Mouse (Mus musculus) adrenal gland, adult 18-20 months (tissue): ENCODE results near the gene Tlnrd1. TPM values are rescaled to one million over a fixed set of nuclear protein-coding genes. Genes with fewer than 3 reads are reported as not detected.

ENCODE experiments used
- DNase-seq, 2 experiments: peaks; one replicate each; pipeline ENCODE4 v3.0.0; 2021 to 2022; ENCODE audit warnings: low spot score in 2 of 2
- total RNA-seq, 2 experiments: library from RNA; stranded (reverse); gene quantifications; 1 replicate in 1 of 2; 2 replicates in 1 of 2; pipeline ENCODE4 v1.2.3; 2021

Tlnrd1 gene
- total RNA-seq, 2 experiments from 2014 or later = 12.7 to 17.4 TPM

DNA sequence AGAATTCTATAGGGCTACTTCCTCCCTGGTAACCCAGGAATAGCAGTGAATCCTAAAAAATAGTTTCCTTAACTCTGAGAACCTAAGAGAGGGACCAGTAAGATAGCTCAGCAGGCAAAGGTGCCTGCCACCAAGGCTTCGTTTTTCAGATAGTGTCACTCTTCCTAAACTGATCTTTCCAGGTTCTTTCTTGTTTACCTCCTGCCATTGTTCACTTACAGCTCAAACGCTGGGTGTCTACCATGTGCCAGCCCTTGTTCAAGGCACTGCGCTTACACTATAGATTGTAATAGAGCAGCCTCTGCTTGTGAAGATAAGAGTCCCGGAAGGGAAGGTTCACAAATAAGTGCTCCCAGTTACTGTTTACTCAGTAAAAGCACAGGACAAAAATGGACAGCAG is 1.7 kb upstream of the Tlnrd1 start:
- DNase-seq = no peak

DNA sequence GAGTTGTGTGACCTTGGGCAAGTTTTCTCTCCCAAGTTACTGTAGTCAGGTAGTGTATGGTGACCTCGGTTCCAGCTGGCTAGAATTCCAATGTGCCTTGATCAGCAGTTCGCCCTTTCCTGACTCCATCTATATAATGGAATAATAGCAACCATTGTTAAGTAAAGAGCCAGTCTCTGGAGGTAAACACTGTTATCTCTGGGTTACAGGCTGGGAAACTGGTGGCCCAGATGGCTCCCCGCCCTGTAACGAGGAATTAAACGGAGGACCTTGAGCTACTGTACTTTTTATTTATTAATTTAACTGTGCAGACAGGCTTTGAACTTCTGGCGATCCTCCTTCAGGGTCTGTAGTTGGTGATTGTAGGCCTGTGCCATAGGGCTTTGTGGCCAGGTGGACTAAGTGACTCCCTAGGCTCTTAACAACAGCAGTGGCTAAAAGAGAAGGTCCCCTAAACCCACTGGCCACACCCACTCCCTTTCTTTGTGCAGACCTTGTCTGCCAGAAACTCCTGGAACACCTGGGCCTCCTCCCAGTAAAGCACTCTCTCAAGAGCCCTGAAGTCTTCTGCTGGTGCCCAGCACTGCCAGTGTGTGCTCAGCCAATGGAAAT is 922 bp upstream of the Tlnrd1 start:
- no peak for DNase-seq

DNA sequence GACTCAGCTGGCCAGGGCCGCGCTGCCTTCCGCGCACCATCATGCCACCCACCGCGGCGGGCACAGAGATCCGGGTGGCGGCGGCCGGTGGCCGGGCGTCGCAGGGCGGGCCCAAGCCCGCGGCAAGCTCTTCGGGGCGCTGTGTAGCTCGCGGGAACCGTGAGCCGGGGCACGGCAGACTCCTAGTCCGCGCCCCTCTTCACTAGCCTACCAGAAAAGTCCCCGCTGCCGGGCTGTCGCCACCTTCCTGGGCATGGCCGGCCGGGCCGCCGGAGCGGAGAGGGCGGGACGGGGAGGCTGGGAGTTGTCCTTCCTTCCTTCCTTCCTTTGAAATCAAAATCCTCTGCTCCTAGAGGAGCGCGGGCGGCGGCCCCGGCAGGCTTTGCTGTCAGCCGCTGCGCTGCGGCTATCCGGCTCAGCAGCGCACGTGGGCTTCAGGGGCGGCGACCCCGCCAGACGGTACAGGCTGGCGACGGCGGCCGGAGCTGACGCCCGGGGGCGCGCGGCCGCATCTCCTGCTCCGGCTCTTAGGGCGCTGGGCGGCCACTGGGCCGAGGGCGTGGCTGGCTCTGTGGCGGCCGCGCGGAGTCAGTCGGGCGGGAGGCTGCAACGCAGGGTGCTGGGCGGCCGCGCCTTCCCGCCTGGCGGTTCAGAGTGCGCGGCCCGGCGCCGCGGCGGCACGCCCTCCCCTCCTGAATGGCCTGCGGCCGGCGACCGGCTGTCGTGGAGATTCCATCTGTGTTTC is 657 bp downstream of the Tlnrd1 start:
- peak; percentile 77 to 81 for DNase-seq

DNA sequence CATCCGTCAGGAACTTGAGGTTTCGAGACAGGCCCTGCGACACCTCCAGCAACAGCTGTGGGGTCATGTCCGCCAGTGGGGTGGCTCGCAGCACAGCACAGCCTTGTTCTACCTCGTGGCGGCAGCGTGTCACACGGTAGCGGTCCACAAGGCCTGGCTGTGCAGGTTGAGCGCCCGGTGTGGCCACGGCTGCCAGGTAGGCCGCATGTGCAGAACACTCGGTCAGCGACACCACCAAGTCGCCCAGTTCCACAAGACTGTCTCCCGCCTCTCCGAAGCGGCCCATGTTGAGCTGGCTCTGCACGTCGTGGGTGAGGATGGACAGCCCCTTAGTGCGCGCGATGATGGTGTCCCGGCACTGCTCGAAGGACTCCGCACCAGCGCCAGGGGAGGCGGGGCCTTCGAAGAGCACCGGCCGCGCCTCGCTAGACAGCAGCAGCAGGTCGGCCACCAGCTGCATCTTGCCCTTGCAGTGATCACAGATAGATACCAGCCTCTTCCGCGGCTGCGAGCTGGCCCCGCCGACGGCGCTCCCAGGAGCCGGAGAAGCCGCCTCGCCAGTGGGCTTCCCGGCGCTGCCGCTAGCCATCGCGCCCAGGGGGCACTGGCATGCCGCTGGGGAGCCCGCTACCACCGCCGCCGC is 1.4 kb downstream of the Tlnrd1 start:
- DNase-seq = peak; percentile 68 to 70

DNA sequence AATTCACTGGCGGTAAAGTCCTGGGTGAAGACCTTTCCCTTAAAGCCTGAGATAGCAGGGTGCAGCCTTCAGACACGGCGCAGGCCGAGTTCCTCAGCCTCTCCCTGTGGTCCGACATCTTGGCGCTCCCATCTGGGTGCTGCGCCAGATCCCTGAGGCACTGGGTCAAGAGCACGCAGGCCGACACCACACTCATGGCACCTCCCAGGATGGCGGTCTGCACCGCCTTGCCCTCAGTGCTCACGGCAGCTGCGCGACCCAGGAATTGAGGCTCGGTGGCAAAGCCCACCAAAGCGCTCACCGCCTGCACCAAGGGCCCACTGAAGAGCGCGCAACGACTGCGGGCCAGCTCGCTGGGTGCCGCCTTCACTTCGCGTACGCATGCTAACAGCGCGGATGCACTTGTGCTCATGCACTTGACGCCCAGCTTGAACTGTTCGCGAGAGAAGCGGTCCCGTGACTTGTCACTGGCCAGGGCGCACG is 1.9 kb downstream of the Tlnrd1 start:
- peak; percentile 15 to 37 for DNase-seq

DNA sequence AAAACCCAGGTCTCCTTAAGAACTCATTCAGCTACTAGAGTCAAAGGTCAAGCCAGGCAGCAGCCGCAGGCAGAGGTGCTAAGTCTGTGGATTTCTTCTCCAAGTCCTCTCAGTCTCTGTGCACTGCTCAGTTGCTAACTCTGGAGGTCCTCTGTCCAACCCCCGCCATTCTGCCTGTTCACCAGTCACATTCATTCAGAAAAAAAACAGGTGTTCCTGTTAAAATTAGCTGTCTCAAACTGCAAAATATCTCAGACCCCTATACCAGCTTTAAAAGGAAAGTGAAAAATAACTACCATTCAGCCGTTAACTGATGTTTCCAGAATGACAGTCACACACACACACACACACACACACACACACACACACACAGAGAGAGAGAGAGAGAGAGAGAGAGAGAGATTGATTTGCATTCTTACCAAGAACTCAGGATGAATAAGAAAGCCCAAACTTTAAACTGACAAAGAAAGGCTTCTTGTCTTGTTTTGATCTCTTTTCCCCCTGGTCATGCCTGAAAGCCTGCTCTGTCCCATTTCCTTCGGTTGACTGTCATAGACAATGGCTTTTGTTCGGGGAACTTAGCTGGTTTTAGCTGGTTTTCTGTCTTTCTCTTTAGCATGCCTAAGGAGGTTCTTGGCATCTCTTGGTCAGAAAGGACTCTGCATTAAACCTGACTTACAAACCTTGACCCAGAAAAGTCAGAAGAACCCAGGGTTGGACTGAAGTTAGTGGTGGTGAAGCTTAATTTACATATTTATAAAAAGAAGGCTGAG is 5.2 kb downstream of the Tlnrd1 start:
- DNase-seq = no peak

DNA sequence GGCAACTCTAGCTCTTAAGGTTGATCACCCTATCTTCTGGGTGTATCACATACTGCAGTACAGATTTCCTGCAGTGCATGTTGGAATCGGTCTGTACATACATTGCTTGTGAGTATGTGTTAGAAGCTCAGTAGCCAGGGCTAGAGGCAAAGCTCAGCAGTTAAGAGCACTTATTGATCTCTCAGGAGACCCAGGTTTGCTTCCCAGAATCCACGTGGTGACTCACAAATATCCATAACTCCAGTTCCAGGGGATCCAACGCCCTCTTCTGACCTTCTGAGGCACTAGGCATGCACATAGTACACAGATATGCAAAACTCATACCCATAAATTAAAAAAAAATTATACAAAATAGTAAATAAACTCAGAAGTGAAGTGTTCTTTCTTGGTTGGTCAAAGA is 7.0 kb downstream of the Tlnrd1 start:
- DNase-seq = no peak

DNA sequence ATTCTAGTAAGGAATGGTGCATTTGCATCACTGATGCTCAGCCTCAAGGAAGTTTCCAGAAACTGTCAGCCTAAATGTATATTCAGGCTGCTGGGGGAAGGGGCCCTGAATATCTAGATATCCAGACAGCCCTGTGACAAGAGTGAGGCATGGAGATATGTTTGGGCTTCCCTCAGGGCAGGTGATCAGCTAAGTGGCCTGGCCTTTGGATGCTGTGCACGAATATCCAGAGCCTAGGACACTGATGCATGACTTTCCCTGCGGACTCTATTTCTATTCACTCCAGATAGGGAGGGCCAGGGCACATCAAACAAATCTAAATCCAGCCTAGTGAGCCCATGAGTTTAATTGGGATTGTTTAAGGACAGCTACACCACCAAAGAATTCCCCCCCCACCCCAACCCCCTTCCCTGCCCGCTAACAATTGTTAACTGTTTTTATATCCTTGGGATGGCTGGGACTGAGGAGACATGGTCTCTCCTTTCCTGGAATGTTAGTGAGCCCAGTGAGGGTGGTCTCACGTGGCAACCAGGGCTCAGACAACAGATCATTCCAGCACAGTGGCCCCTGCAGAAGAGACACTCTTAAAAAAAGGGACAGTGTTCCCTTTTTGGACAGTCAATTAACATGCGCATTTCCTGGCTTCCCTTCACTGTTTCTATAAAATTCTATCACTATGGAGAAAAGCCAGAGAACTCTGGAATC is 14.1 kb downstream of the Tlnrd1 start:
- no peak for DNase-seq

DNA sequence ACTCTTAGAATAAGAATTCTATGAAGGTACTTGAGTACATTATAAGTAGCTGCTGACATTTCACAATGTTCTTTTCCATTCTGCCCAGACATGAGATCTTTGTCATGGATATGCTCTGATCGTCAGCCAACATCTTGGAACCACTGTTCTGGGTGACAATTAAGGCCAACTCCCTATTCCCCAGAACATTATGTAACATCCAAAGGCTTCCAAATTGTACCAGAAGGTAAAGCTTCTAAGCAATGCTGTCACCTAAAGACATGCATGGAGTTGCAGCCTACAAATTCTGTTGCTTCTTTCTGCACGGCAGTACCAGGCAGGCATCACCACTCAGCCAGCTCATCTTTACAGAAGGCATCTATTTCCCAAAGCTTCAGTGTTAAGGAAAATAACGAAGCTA is 15.9 kb downstream of the Tlnrd1 start:
- no peak for DNase-seq

DNA sequence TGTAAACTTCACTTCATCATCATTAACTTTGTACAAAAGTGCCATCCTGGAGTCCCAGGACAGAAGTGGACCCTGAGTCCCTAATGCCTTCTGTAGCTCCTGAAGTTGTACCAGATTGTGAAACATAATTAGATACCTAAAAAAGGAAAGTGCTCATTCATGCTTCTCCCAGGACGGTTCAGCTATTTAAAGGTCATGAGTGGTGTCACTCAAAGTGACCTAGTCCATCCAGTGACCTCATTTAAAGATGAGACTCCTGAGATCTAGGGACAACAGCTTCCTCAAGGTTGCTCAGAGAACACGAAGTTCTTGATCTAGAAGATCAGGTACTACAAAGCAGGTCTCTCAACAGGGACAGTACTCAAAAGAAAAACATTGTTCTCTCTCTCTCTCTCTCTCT is 20.6 kb downstream of the Tlnrd1 start:
- DNase-seq = no peak

DNA sequence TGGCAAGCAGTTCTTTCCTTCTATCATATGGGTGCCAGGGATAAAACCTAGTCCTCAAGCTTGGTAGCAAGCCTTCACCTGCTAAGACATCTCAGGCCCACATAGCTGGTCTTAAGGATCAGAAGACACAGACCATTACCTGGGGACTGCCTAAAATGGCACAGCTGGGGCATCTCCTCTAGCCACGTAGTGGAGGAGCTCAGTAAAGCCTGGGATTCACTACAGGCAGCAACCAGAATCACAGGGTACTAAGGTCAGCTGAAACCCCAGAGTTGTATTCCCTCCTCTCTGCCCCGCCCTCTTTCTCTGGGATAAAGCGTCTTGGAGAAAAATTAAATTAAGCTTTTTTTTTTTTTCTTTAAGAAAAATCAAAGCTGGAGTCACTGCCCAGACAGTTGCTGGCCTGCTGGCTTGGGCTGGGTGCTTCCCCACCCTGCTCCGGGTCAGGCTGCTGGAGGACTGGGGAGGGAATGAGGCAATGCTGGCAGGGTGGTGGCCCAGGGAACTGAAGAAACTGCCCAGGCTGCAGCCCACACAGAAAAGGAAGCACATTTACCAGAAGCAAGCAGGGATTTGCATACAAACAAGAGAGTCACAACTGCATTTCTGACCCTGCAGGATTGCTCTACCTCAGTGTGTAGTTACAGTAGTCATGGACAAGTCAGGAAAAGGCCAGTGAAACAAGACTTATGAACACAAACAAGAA is 24.6 kb downstream of the Tlnrd1 start:
- DNase-seq = peak in 1 of 2 experiments; percentile 29

DNA sequence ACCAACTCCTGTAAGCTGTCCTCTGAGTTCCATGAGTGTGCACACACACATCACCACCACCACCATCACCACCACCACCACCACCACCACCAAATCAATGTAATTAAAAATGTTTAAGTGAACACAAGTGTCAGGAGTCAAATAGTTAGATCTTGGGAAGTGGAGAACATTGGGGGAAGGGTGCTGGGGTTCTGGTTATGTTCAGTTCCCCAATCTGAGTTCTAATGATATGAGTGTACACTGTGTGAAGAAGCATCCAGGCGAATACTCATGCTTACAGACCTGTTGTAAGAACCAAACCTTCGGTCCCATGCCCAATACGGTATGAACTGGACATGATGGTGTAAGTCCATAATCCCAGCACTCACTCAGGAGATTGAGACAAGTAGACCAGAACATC is 26.2 kb downstream of the Tlnrd1 start:
- no peak for DNase-seq

DNA sequence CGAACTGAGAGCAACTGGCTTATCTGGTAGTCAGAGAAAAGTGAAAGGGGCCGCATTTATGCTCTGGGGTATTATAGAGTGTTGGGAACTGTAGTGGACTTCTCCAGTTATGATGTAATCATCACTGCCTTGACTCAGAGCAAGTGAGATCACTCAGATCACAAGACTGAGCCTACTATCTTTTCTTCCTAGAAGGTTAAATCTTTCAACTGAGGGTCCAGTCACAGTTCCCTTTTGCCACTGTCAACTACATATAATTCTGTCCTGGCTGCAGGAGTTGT is 27.0 kb downstream of the Tlnrd1 start:
- no peak for DNase-seq

DNA sequence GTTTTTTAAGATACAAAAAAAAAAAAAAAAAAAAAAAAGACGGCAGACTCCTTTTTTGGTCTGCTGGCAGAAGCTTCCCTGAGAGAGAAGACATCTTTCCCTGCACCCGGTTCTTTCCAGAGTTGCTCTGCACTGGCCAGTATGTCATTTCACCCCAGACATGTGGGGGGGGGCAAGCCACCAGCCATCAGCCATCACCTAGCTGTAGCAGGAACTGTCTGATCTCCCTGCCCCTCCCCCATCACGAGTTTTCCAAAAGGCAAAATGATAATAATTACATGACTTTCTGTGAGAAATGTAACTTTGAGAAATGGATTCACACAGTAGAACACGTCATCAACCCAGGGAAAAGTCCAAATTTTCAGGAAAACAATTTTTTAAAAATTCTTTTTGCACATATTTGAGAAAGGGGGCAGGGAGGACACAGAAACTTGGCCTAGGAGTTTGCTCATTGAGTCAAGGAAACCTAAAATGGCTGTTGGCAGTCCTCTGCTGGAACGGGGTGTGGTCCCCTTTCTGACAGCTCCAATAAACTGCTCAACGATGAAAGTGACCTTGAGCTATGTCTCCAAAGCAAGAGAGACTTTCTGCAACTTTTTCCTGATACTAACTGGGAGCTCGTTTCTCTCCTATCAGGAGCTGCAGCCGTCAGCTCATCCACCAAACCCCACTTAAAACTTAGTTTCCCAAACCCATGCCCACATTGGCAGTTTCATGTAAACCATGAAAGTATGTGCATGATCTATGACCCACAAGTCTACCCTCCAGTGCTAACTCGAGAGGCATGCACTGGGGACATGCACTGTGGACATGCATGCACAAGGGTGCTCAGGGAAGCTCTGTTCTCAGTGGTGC is 27.5 kb downstream of the Tlnrd1 start:
- DNase-seq = no peak

DNA sequence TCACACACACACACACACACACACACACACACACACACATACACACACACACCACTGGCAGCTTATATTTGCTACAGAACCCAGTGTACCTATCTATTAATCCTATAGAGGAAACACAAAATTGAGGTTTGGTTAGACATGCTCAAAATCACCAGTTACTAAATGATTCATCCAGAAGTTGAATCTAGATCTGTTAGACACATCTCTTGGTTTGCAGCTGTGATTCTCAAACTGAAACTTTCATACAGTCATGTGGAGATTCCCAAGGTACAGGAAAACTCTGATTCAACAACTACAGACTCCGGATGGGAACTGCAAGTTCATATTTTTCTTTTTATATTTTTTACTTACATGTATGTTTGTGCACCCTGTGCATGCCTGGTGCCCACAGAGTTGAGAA is 28.9 kb downstream of the Tlnrd1 start:
- DNase-seq = no peak

DNA sequence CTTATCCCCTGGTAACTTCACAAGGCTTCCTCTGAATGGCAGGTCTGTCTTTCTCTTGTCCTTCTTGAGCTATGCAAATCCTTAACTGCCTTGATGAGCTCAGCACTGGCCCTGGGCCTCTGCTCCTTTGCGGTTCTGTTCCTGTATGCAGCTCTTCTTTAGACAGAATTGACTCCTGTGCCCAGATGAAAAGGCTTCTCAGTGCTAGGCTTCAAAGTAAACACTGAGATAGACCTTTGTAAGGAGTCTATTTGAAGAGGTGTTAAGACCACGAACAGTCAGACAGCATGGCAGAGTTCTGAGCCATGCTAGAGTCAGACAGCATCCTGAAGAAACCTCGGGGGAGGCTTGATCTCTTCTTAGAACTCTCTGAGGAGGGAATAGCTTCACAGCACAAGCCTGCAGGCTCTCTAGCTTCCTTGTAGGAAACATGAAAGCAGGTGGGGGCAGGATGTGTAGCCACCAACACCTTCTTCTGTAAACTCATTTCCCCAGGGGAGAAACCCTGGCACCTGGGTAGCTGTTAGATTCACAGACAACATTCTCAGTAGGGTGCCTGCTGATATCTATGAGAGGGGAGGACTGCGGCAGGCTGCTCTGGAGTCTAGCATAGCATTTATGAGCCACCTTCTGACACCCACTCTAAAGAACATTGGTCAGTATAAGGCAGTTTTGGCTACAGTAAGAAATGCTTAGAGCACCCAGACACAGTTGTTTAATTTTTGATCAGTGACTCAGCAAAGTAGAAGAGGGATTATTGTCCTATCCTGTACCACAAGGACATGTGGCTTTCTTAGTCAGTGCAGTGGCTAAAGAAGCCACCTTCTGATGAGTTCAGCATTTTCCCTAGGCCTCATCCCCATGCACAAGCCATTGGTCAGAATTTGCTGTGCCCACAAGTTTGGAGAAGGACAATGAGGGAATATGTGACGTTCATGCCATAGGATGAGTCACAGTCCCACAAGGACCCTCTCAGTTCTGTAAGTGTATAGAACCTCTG is 31.4 kb downstream of the Tlnrd1 start:
- no peak for DNase-seq

DNA sequence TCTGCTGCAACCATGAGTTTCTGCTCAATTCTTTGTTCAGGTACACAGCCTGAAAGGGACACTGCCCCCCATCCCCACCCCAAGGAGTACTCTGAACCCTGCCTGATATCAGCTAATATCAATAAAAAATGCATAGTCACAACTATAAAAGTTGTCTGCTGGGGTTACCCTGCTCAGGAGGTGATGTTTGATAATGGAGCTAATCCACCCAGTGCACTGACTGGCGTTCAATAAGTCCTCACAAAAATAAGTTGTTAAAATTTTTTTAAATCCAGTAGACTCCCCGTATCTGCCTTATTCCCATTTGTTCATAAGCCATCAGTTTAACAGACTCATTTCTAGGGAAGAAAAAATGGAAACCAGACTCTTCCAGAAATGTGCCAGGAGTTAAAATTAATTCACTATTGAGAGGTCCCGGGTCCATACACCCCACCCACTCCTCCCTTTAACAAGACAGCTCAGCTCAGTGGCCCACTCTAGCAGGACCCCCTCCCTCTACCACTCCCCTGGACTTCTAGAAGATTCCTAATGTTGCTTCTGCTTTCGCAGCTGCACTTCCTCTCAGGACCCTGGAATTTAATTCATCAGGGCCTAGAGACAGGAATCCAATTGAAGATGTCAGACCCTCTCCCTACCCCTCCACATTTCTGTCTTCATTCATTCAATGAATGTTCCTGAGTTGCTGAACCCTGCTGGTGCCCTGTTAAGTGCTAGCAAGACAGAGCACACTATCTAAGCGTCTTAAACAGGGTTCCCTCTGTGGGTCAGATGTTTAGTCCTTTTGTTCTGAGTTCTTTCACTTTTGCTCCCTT is 32.3 kb downstream of the Tlnrd1 start:
- DNase-seq = no peak
